Mouse (Mus musculus) myocyte (in vitro differentiated cells): ENCODE results near the gene Wnk4.

Experiments used
- E2F4 ChIP-seq: IDR thresholded peaks from one replicate; pipeline ENCODE4 v1.6.1; 2011; ENCODE audit warnings: mild to moderate bottlenecking, control low read depth, moderate library complexity; ENCODE audit not compliant: insufficient read depth
- MAX ChIP-seq: IDR thresholded peaks from one replicate; pipeline ENCODE4 v1.6.1; 2011; ENCODE audit warnings: low read depth, mild to moderate bottlenecking, control low read depth
- POLR2A ChIP-seq: IDR thresholded peaks from one replicate; pipeline ENCODE4 v1.6.1; 2011; ENCODE audit warnings: low read depth, mild to moderate bottlenecking, control low read depth, moderate library complexity; ENCODE audit not compliant: insufficient read length
- SRF ChIP-seq: IDR thresholded peaks from one replicate; pipeline ENCODE4 v1.6.1; 2011; ENCODE audit warnings: low read depth; ENCODE audit not compliant: control insufficient read depth, insufficient read length

- TF ChIP-seq E2F4, result no peak
- peak; percentile 87 for TF ChIP-seq POLR2A
- no peak for TF ChIP-seq MAX
- no peak for TF ChIP-seq SRF
Observed at GRCm38 (mm10) chr11:101226065-101226701, 34.2 kb upstream of the Wnk4 start, which contains the start of gene Ezh1.
